ENCODE assay signal across 9 mouse cellular contexts in genomic region chr13:68707296-68707747, GRCm38 (mm10).
DNase-seq lines count a peak whose midpoint lies in the region; ATAC-seq and TF ChIP-seq lines count a peak whose summit lies in the region.
"Had no signal": no experiment of that assay in that cellular context is flagged by ENCODE, and none has a peak within 500 bp of the region (broad histone marks: within the 10 kb centered on the region; RNA-seq: fewer than 3 reads in every experiment).

No protein-coding gene starts in this region.

- H3K27ac ChIP-seq in forebrain, embryonic 15.5 days (replicated peaks): peak overlapping the region; percentile 77
- peak overlapping the region; percentile 2; the same call in 1 of the 2 replicates for H3K27ac ChIP-seq in left cerebral cortex, adult 2 months
- H3K27ac ChIP-seq in thymus, adult 2 months (ENCODE audit: control insufficient read depth, insufficient read depth, low read length): no peak overlapping the region
- H3K27ac ChIP-seq: liver, embryonic 15.5 days had no signal

- intact Hi-C loops in left cerebral cortex, adult 2 months (cut with DNase I): loop anchor here (5.0 kb wide), 1 partner anchor 290 kb away; the partner anchor contains the start of gene Adcy2

- no peak for TF ChIP-seq CTCF in left cerebral cortex, adult 2 months (IDR thresholded peaks at IDR 0.05)
- TF ChIP-seq CTCF in thymus, adult 2 months (IDR thresholded peaks at IDR 0.05; ENCODE audit: borderline replicate concordance, control insufficient read depth, extremely low read depth, insufficient read depth, low read length, poor library complexity): no peak

- no peak for TF ChIP-seq POLR2A in thymus, adult 2 months (IDR thresholded peaks at IDR 0.05; ENCODE audit: control insufficient read depth, extremely low read depth, insufficient read depth, low read length, poor library complexity)

- DNase-seq in testis, postnatal 10 days (ENCODE audit: low spot score): peak; percentile 50
- no peak for DNase-seq in testis, postnatal 14 days (ENCODE audit: low spot score)
- peak; percentile 58 to 69 for DNase-seq in left cerebral cortex, adult 2 months (ENCODE audit: extremely low spot score in 1 of 2, low spot score in 2 of 2)
- peak; percentile 62 for DNase-seq in right cerebral cortex, postnatal 4 days
- no peak for DNase-seq in thymus, adult 2 months
- DNase-seq in kidney, adult 9 months: no peak
- no peak for DNase-seq in lung, postnatal 14 days

- H3K4me2 ChIP-seq in forebrain, embryonic 15.5 days (replicated peaks): no peak overlapping the region
- H3K4me2 ChIP-seq: liver, embryonic 15.5 days had no signal

- H3K27me3 ChIP-seq in forebrain, embryonic 15.5 days: no peaks in the 10 kb centered on the region
- no peaks in the 10 kb centered on the region for H3K27me3 ChIP-seq in thymus, adult 2 months (ENCODE audit: control insufficient read depth, insufficient read depth, low read length)
- H3K27me3 ChIP-seq: liver, embryonic 15.5 days had no signal

- no peak overlapping the region; the same call in 1 of the 2 replicates for H3K9ac ChIP-seq in forebrain, embryonic 15.5 days (replicated peaks)
- H3K9ac ChIP-seq: liver, embryonic 15.5 days had no signal

- 35% methylated on average over 6 of the region's 6 CpGs for WGBS in forebrain, embryonic 15.5 days
- 93% methylated on average over 6 of the region's 6 CpGs for WGBS in thymus, adult 2 months

- H3K4me1 ChIP-seq in forebrain, embryonic 15.5 days: peaks cover 11% of the 10 kb centered on the region
- no peaks in the 10 kb centered on the region for H3K4me1 ChIP-seq in thymus, adult 2 months (replicated peaks; ENCODE audit: control insufficient read depth, insufficient read depth, low read length)
- H3K4me1 ChIP-seq: liver, embryonic 15.5 days had no signal

- H3K4me3 ChIP-seq in forebrain, embryonic 15.5 days: no peak overlapping the region
- H3K4me3 ChIP-seq in left cerebral cortex, adult 2 months: no peak overlapping the region
- no peak overlapping the region for H3K4me3 ChIP-seq in thymus, adult 2 months (ENCODE audit: control insufficient read depth, insufficient read depth, low read length)
- H3K4me3 ChIP-seq: liver, embryonic 15.5 days had no signal

- H3K36me3 ChIP-seq in forebrain, embryonic 15.5 days: no peaks in the 10 kb centered on the region
- no peaks in the 10 kb centered on the region for H3K36me3 ChIP-seq in thymus, adult 2 months (ENCODE audit: control insufficient read depth, insufficient read depth, low read length)
- H3K36me3 ChIP-seq: liver, embryonic 15.5 days had no signal

- peak; percentile 98 for ATAC-seq in forebrain, embryonic 15.5 days (replicated peaks)

- H3K9me3 ChIP-seq in forebrain, embryonic 15.5 days: no peaks in the 10 kb centered on the region

Comparison
In these comparisons a context has a peak if more than half of its experiments do, and no peak if none do; other contexts are left out.
1. DNase-seq: peak in testis, postnatal 10 days (single experiment), left cerebral cortex, adult 2 months (2 of 2) and right cerebral cortex, postnatal 4 days (single experiment); none in testis, postnatal 14 days (single experiment), thymus, adult 2 months (single experiment), kidney, adult 9 months (single experiment) and lung, postnatal 14 days (single experiment).